Mouse (Mus musculus) kidney, postnatal 0 days (tissue): ENCODE measurements around the gene Chst11. TPM values are rescaled to one million over a fixed set of nuclear protein-coding genes. Genes with fewer than 3 reads are reported as not detected.

Source experiments
- ATAC-seq: fragments of 200-750 bp; cut with Nextera tagmentation; replicated peaks from 2 replicates; pipeline ENCODE4 v1.8.0; 2017; ENCODE audit warnings: low read depth, moderate number of reproducible peaks, moderate TSS enrichment, moderate library complexity; ENCODE audit not compliant: low FRiP score
- DNase-seq: peaks from one replicate; pipeline ENCODE4 v3.0.0-alpha.2; 2016; ENCODE audit warnings: low spot score
- H3K27ac ChIP-seq: fragments of 300-500 bp; sonication (generic); 2 replicates; pipeline ENCODE4 v1.5.1; 2014; ENCODE audit warnings: mild to moderate bottlenecking
- H3K27me3 ChIP-seq: fragments of 300-500 bp; sonication (generic); 2 replicates; pipeline ENCODE4 v1.6.1; 2014; ENCODE audit warnings: low read length, mixed read lengths; ENCODE audit not compliant: insufficient read depth
- H3K36me3 ChIP-seq: fragments of 300-500 bp; sonication (generic); 2 replicates; pipeline ENCODE4 v1.6.1; 2014; ENCODE audit warnings: low read length, mixed read lengths; ENCODE audit not compliant: insufficient read depth
- H3K4me1 ChIP-seq: fragments of 300-500 bp; sonication (generic); replicated peaks from 2 replicates; pipeline ENCODE4 v1.6.1; 2014; ENCODE audit warnings: antibody characterized with exemption, low read length, mixed read lengths; ENCODE audit not compliant: insufficient read depth
- H3K4me2 ChIP-seq: fragments of 300-500 bp; sonication (generic); 2 replicates; pipeline ENCODE4 v1.6.1; 2014; ENCODE audit warnings: mild to moderate bottlenecking, low read length, moderate library complexity, mixed read lengths
- H3K4me3 ChIP-seq: fragments of 300-500 bp; sonication (generic); replicated peaks from 2 replicates; pipeline ENCODE4 v1.5.1; 2014; ENCODE audit warnings: low read depth, low read length
- H3K9ac ChIP-seq: fragments of 300-500 bp; sonication (generic); 2 replicates; pipeline ENCODE4 v1.6.1; 2014; ENCODE audit warnings: low read depth, low read length
- H3K9me3 ChIP-seq: fragments of 300-500 bp; sonication (generic); replicated peaks from 2 replicates; pipeline ENCODE4 v1.6.1; 2016; ENCODE audit warnings: low read length, inconsistent platforms, mixed read lengths
- CTCF ChIP-seq: IDR thresholded peaks from 2 replicates; pipeline ENCODE4 v1.5.1; 2016; ENCODE audit warnings: antibody characterized with exemption, low read depth, mild to moderate bottlenecking, moderate library complexity
- WGBS: fragments of 180-500 bp; shearing (Covaris S2); extraction: QIAGEN DNeasy Blood & Tissue Kit; methylation state at CpG from one replicate; pipeline ENCODE4 v1.1.7; 2014; 5-methylcytosine and 5-hydroxymethylcytosine counted together
- polyA plus RNA-seq: library from polyadenylated mRNA; unstranded; fragments of >200 nt; fragmentation: Nextera tagmentation; extraction: Ambion mirVana; gene quantifications from 2 replicates; pipeline ENCODE4 v1.2.1, GENCODE M21; 2015

The Chst11 gene
- polyA plus RNA-seq, 1 experiment from 2014 or later: 2.9 TPM

GRCm38 (mm10) chr10:83049174-83049780 is 64.0 kb downstream of the Chst11 start:
- peaks cover 9% of the 10 kb centered on the region for H3K4me1 ChIP-seq
- no peak overlapping the region for H3K4me2 ChIP-seq
- WGBS: 55% methylated on average over 12 of the region's 12 CpGs
- H3K27me3 ChIP-seq: no peaks in the 10 kb centered on the region
- DNase-seq (no peak), ATAC-seq (no peak)
- no peaks in the 10 kb centered on the region for H3K36me3 ChIP-seq
- no peak overlapping the region for H3K9ac ChIP-seq
- TF ChIP-seq CTCF: no peak
- H3K9me3 ChIP-seq: no peaks in the 10 kb centered on the region
- H3K4me3 ChIP-seq: no peak overlapping the region
- no peak overlapping the region for H3K27ac ChIP-seq

- no peak overlapping the region; the same call in 1 of the 2 replicates for H3K27ac ChIP-seq
These were observed 68.7 kb downstream of the Chst11 start for GRCm38 (mm10) chr10:83053886-83054550.

GRCm38 (mm10) chr10:83056291-83056690 is 71.0 kb downstream of the Chst11 start:
- Histone ChIP-seq H3K9ac (no peak overlapping the region), H3K4me3 (no peak overlapping the region), H3K27me3 (no peaks in the 10 kb centered on the region), H3K27ac (no peak overlapping the region), H3K4me1 (peaks cover 8% of the 10 kb centered on the region; the same call in 1 of the 2 replicates), H3K36me3 (no peaks in the 10 kb centered on the region), H3K9me3 (no peaks in the 10 kb centered on the region), H3K4me2 (no peak overlapping the region)
- DNase-seq (no peak), ATAC-seq (no peak)
- no peak for TF ChIP-seq CTCF
- WGBS: 78% methylated on average over 7 of the region's 7 CpGs

More at GRCm38 (mm10) chr10:83053886-83054550, 68.7 kb downstream of the Chst11 start:
- 69% methylated on average over 10 of the region's 10 CpGs for WGBS
- Histone ChIP-seq H3K9ac (no peak overlapping the region), H3K36me3 (no peaks in the 10 kb centered on the region), H3K4me3 (no peak overlapping the region), H3K27me3 (no peaks in the 10 kb centered on the region), H3K4me2 (no peak overlapping the region), H3K4me1 (peaks cover 4% of the 10 kb centered on the region; the same call in 1 of the 2 replicates), H3K9me3 (no peaks in the 10 kb centered on the region)
- no peak for ATAC-seq
- no peak for TF ChIP-seq CTCF
- DNase-seq: no peak

- Histone ChIP-seq H3K4me2 (no peak overlapping the region), H3K4me3 (no peak overlapping the region), H3K4me1 (peaks cover 8% of the 10 kb centered on the region; the same call in 1 of the 2 replicates), H3K9me3 (no peaks in the 10 kb centered on the region), H3K9ac (no peak overlapping the region), H3K27me3 (no peaks in the 10 kb centered on the region), H3K27ac (no peak overlapping the region), H3K36me3 (no peaks in the 10 kb centered on the region)
- no peak for DNase-seq
- 57% methylated on average over 4 of the region's 4 CpGs for WGBS
- TF ChIP-seq CTCF: no peak
- ATAC-seq: no peak
These were observed 71.6 kb downstream of the Chst11 start for GRCm38 (mm10) chr10:83056866-83057265.

- Histone ChIP-seq H3K36me3 (no peaks in the 10 kb centered on the region), H3K9ac (no peak overlapping the region), H3K4me1 (peaks cover 8% of the 10 kb centered on the region; the same call in 1 of the 2 replicates), H3K27ac (no peak overlapping the region), H3K9me3 (no peaks in the 10 kb centered on the region), H3K4me2 (no peak overlapping the region), H3K27me3 (no peaks in the 10 kb centered on the region), H3K4me3 (no peak overlapping the region)
- DNase-seq (no peak), ATAC-seq (no peak)
- no peak for TF ChIP-seq CTCF
- WGBS: 28% methylated on average over 12 of the region's 12 CpGs
These were observed 74.9 kb downstream of the Chst11 start for GRCm38 (mm10) chr10:83060066-83060782.

- ATAC-seq (no peak), DNase-seq (no peak)
- Histone ChIP-seq H3K27ac (no peak overlapping the region), H3K4me3 (no peak overlapping the region), H3K4me1 (peaks cover 8% of the 10 kb centered on the region; the same call in 1 of the 2 replicates), H3K4me2 (no peak overlapping the region), H3K9ac (no peak overlapping the region), H3K9me3 (no peaks in the 10 kb centered on the region), H3K36me3 (no peaks in the 10 kb centered on the region), H3K27me3 (no peaks in the 10 kb centered on the region)
- WGBS: 63% methylated on average over 9 of the region's 9 CpGs
- no peak for TF ChIP-seq CTCF
These were observed 77.0 kb downstream of the Chst11 start for GRCm38 (mm10) chr10:83062315-83062714.
